Mouse (Mus musculus) ES-Bruce4 (cell line): ENCODE measurements around the gene Hoxa4. TPM values are rescaled to one million over a fixed set of nuclear protein-coding genes. Genes with fewer than 3 reads are reported as not detected.

Experiments used
- H3K27ac ChIP-seq: 2 replicates; pipeline ENCODE4 v1.5.1; 2012; ENCODE audit warnings: low read length, inconsistent platforms; ENCODE audit not compliant: insufficient read depth
- H3K27me3 ChIP-seq: 2 replicates; pipeline ENCODE4 v1.6.1; 2012; ENCODE audit warnings: mild to moderate bottlenecking, low read length, inconsistent platforms; ENCODE audit not compliant: control insufficient read depth, poor library complexity, insufficient read depth, severe bottlenecking
- H3K36me3 ChIP-seq: 2 replicates; pipeline ENCODE4 v1.6.1; 2012; ENCODE audit warnings: inconsistent platforms, mild to moderate bottlenecking, low read length, moderate library complexity; ENCODE audit not compliant: control insufficient read depth, poor library complexity, insufficient read depth, severe bottlenecking
- H3K4me1 ChIP-seq: one replicate; pipeline ENCODE4 v1.8.1; 2011; ENCODE audit warnings: low read length; ENCODE audit not compliant: control insufficient read depth, insufficient read depth
- H3K4me3 ChIP-seq: 2 replicates; pipeline ENCODE4 v1.5.1; 2011; ENCODE audit warnings: low read depth, mild to moderate bottlenecking, low read length
- H3K9ac ChIP-seq: 2 replicates; pipeline ENCODE4 v1.6.1; 2012; ENCODE audit warnings: low read depth, mild to moderate bottlenecking, inconsistent platforms; ENCODE audit not compliant: poor library complexity, severe bottlenecking
- H3K9me3 ChIP-seq: replicated peaks from 2 replicates; pipeline ENCODE4 v1.6.1; 2012; ENCODE audit warnings: mild to moderate bottlenecking, low read length, inconsistent platforms; ENCODE audit not compliant: control insufficient read depth, poor library complexity, insufficient read depth, severe bottlenecking
- CTCF ChIP-seq: IDR thresholded peaks from one replicate; pipeline ENCODE4 v1.8.1; 2011; ENCODE audit warnings: low read depth, low read length
- EP300 ChIP-seq: IDR thresholded peaks from 2 replicates; pipeline ENCODE4 v1.6.1; 2011; ENCODE audit warnings: low read depth, low read length; ENCODE audit not compliant: insufficient read depth
- POLR2A ChIP-seq: IDR thresholded peaks from one replicate; pipeline ENCODE4 v1.8.1; 2011; ENCODE audit warnings: low read length; ENCODE audit not compliant: insufficient read depth
- polyA plus RNA-seq: library from polyadenylated mRNA; stranded (reverse); fragments of >200 nt; gene quantifications from 2 replicates; pipeline ENCODE4 v1.2.4, GENCODE M21; 2011; ENCODE audit warnings: low read depth; ENCODE audit not compliant: missing spikeins, insufficient read depth, insufficient read length

The Hoxa4 gene
- polyA plus RNA-seq, 1 experiment: not detected

DNA sequence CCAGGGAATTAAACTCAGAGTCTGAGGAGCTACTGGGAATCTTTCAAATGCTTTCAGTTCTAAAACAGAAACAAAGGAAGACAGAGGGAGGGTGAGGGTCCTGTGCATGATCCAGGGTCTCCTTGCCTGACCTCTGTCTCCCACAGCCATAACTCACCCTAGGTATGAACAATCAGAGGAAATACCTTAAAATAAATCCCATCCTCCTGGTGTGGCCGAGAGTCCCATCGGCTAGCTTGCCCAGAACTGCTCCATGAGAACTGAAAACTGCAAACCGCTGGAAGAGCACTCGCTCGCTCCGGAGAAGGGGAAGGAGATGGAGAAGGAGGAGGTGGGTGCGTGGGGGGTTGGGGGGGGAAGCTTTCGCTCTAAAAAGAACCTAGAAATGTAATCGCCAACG, 11.9 kb downstream of the Hoxa4 start:
- no peak overlapping the region for H3K4me3 ChIP-seq
- no peaks in the 10 kb centered on the region for H3K4me1 ChIP-seq

DNA sequence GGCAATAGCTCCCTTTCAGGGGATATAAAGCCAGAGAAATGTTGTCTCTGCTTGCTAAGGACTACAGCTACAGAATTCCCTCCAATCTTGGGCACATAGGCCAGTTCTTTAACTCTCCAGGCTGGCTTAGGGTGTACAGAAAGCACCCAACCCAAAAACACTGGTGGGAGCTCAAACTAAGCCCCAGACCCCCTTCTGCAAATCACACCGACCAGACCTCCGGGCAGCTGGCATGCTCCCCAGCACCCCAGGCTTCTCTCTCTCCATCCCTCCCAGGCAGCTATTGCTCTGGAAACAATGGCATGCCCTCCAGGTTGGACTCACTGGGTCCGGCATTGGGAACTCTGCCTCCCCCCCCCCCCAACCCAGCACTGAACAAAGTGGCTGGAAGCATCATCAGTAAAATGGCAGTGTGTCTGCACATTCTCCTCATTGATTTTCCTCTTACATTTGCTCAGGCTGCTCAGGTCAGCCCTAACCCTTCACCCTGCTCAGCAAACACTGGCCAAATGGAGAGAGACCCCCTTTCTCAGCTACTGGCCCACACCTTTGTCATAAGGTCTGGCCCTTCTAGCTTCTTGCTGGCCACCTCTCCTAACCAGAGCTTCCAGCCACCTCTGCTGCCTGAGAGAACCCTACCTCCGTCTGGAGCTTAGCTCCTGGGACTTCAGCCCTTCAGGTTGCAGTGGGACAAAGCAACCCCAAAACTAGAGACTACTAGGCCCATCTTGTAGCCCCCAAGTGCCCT, 12.5 kb downstream of the Hoxa4 start:
- Histone ChIP-seq H3K9ac (no peak overlapping the region), H3K27me3 (peaks cover 39% of the 10 kb centered on the region), H3K9me3 (no peaks in the 10 kb centered on the region), H3K27ac (no peak overlapping the region), H3K36me3 (no peaks in the 10 kb centered on the region), H3K4me3 (no peak overlapping the region), H3K4me1 (no peaks in the 10 kb centered on the region)
- no peak for TF ChIP-seq POLR2A
- no peak for TF ChIP-seq EP300
- TF ChIP-seq CTCF: no peak

More for the DNA sequence above, 11.9 kb downstream of the Hoxa4 start:
- no peak overlapping the region for H3K27ac ChIP-seq
- H3K27me3 ChIP-seq: peaks cover 39% of the 10 kb centered on the region
- no peak overlapping the region for H3K9ac ChIP-seq
- H3K36me3 ChIP-seq: no peaks in the 10 kb centered on the region
- H3K9me3 ChIP-seq: no peaks in the 10 kb centered on the region
- no peak for TF ChIP-seq CTCF
- no peak for TF ChIP-seq EP300
- no peak for TF ChIP-seq POLR2A

DNA sequence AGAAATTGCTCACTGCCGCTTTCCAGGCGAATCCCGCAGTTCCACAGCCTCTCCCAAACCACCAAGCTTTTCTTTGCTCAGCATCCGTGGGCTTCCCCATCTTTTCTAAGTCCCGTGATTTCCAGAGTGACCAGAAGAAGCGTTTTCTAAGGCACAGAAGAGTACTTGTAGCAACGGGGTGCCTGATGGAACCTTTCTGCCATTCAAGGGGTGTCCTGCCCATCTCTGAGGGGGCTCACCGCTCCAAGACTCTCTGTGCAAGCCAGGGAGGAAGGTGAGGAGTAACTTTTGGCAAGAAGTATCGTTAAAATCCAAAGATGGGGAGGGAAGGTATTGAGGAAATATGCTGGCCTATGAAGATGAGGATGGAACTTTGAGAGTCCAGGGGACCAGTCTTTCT, 13.7 kb downstream of the Hoxa4 start:
- Histone ChIP-seq H3K27ac (no peak overlapping the region), H3K27me3 (peaks cover 48% of the 10 kb centered on the region), H3K9me3 (no peaks in the 10 kb centered on the region), H3K9ac (no peak overlapping the region), H3K36me3 (no peaks in the 10 kb centered on the region), H3K4me3 (no peak overlapping the region), H3K4me1 (no peaks in the 10 kb centered on the region)
- no peak for TF ChIP-seq CTCF
- TF ChIP-seq EP300: no peak
- TF ChIP-seq POLR2A: no peak

DNA sequence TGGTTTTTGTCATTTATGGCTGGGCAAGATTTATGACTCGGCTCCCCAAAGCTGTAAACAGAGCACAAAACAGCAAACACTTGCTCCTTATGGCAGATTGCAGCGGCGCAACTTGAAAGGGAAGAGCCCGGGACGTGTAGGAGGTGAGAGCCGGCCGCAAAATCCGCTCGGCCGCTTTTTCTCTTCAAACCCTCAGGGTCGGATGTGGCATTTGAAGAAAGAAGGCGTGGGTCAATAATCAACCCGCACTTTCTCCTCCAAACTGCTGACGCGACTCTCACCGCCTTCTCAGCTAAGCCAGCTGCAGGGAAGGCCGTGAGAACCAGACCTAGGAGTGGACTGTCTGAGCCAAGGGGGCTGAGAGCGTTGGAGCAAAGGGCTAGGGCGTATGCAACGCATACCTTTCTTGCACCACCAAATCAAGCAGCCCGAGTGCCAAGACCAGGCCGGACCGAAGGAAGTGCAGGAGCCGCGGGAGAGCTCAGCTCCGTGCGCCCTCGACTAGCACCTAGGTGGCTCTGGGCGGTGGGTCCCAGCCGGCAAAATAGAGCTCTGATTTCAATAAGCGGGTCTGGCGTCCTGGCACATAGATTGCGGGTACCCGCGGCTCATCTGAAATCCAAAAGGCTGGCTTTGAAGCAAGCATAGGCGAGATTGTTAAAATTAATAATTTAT, 14.4 kb downstream of the Hoxa4 start, which contains the start of gene 5730596B20Rik:
Gene 5730596B20Rik, plus strand, starts transcription at position 438 of the 675 bp plus-strand sequence.
- H3K9ac ChIP-seq: no peak within 1 kb of the TSS
- no peaks in the 10 kb centered on the region for H3K4me1 ChIP-seq
- H3K4me3 ChIP-seq: no peak within 1 kb of the TSS
- H3K9me3 ChIP-seq: no peaks in the 10 kb centered on the region
- TF ChIP-seq POLR2A (no peak), CTCF (no peak), EP300 (no peak)
- H3K27ac ChIP-seq: no peak within 1 kb of the TSS
- no peaks in the 10 kb centered on the region for H3K36me3 ChIP-seq
- H3K27me3 ChIP-seq: peaks cover 48% of the 10 kb centered on the region

DNA sequence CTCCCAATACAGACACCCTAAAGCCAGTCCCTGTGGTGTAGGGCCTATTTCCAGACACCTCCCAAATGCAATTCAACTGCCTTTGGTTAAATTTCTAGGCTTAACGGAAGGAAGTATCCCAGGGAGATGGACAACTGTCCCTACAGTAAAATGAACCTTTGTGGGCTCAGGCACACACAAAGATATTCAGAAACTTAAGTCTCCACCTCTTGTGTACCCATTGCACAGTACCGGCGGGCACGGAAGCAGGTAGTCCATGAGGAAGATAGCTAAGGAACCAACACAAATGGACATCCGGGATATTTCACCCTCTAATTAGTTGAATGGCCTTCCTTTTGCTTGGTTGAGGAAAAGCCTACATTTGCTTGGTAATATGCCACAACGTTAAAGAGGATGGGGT, 15.2 kb downstream of the Hoxa4 start:
- H3K27ac ChIP-seq: no peak overlapping the region
- H3K4me3 ChIP-seq: no peak overlapping the region
- H3K27me3 ChIP-seq: peaks cover 55% of the 10 kb centered on the region
- H3K9ac ChIP-seq: no peak overlapping the region
- no peaks in the 10 kb centered on the region for H3K4me1 ChIP-seq
- no peak for TF ChIP-seq CTCF
- TF ChIP-seq POLR2A: no peak
- no peak for TF ChIP-seq EP300
- no peaks in the 10 kb centered on the region for H3K36me3 ChIP-seq
- no peaks in the 10 kb centered on the region for H3K9me3 ChIP-seq

DNA sequence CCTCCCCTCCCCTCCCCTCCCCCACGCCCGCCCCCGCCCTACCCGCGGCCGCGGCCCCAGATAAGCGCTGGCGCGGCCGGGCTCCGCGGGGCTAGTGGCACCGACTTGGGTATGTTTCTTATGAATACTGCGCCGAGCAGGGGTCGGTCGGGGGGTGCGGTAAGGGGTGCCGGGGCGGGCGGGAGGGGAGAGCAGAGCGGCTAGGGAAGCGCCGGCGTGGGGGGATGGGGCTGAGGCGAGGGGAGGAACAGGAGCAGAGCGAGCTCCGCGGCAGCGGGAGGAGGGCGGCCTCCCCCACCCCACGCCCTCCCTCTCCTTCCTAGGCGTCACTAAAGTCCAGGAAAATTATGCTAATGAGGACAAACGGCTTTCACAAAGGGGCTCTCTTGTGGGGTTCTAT, 15.7 kb downstream of the Hoxa4 start:
- peak overlapping the region; percentile 49; the same call in 1 of the 2 replicates for H3K9ac ChIP-seq
- no peak overlapping the region for H3K4me3 ChIP-seq
- H3K9me3 ChIP-seq: no peaks in the 10 kb centered on the region
- peaks cover 57% of the 10 kb centered on the region for H3K27me3 ChIP-seq
- TF ChIP-seq POLR2A (no peak), EP300 (no peak), CTCF (no peak)
- H3K36me3 ChIP-seq: no peaks in the 10 kb centered on the region
- H3K27ac ChIP-seq: no peak overlapping the region
- H3K4me1 ChIP-seq: no peaks in the 10 kb centered on the region
